Mouse (Mus musculus) lung, embryonic 15.5 days (tissue): ENCODE measurements at regions not wholly inside any gene's neighbourhood (a gene's known extent, or its start where the extent isn't known, plus 50 kb on each side); places are given as distances from the start of the nearest gene placed in this dataset.

ENCODE experiments used
- ATAC-seq: fragments of 200-750 bp; cut with Nextera tagmentation; 2 replicates; pipeline ENCODE4 v1.8.0; 2017; ENCODE audit warnings: moderate number of reproducible peaks, borderline replicate concordance; ENCODE audit not compliant: low FRiP score, low TSS enrichment; ENCODE audit errors: extremely low read depth
- H3K27ac ChIP-seq: fragments of 300-500 bp; sonication (generic); 2 replicates; pipeline ENCODE4 v1.5.1; 2015; ENCODE audit warnings: moderate library complexity, mild to moderate bottlenecking, inconsistent platforms
- H3K27me3 ChIP-seq: fragments of 300-500 bp; sonication (generic); 2 replicates; pipeline ENCODE4 v1.6.1; 2015; ENCODE audit warnings: inconsistent platforms
- H3K36me3 ChIP-seq: fragments of 300-500 bp; sonication (generic); 2 replicates; pipeline ENCODE4 v1.6.1; 2015; ENCODE audit warnings: inconsistent platforms
- H3K4me1 ChIP-seq: fragments of 300-500 bp; sonication (generic); 2 replicates; pipeline ENCODE4 v1.6.1; 2015; ENCODE audit warnings: inconsistent platforms
- H3K4me2 ChIP-seq: fragments of 300-500 bp; sonication (generic); 2 replicates; pipeline ENCODE4 v1.6.1; 2015; ENCODE audit warnings: inconsistent platforms, mild to moderate bottlenecking, moderate library complexity
- H3K4me3 ChIP-seq: fragments of 300-500 bp; sonication (generic); 2 replicates; pipeline ENCODE4 v1.5.1; 2015; ENCODE audit warnings: mild to moderate bottlenecking, inconsistent platforms
- H3K9ac ChIP-seq: fragments of 300-500 bp; sonication (generic); 2 replicates; pipeline ENCODE4 v1.6.1; 2015; ENCODE audit warnings: inconsistent platforms
- H3K9me3 ChIP-seq: fragments of 300-500 bp; sonication (generic); 2 replicates; pipeline ENCODE4 v1.6.1; 2016; ENCODE audit warnings: inconsistent platforms
- WGBS: fragments of 180-500 bp; shearing (Covaris S2); methylation state at CpG from one replicate; pipeline ENCODE4 v1.1.7; 2015; 5-methylcytosine and 5-hydroxymethylcytosine counted together

DNA sequence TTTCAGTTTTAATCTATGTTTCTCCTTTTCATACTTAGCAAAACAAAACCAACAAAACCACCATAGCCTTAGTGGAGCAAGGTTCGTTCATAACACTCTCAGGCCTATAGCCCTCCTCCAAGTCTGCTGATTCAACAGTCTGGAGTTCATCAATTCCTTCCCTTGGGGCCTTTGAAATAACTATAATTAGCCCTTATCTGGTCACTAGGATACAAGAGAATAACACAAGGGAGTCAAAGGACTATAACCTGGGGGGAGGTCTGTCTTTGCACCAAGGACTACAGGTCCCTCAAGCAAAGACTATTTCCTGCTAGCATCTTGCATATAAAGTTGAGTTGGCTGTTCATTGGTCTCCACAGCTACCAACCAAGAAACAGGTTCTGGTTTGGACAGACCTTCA, 129.5 kb upstream of the Hes1 start:
- H3K9me3 ChIP-seq = no peaks in the 10 kb centered on the region

DNA sequence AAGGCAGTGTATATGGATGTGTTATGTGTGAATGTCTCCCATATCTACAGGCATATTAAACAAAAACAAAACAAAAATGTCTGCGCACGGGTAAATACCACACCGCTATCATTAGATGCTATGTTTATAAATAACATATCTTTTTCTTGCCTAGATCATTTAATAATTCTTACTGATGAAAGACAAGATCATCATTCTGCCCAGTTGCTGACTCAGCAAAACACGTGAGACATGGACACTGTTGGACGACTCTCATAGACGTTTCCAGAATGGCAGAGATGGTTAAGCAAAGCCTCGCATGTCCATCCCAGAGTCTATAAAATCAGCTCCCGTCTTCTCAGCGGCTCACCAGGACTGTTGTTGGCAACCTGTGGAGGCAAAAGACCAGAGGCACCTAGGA, 125.5 kb upstream of the Hes1 start:
- Histone ChIP-seq H3K4me1 (peaks cover 6% of the 10 kb centered on the region; the same call in 1 of the 2 replicates), H3K4me3 (no peak overlapping the region), H3K27ac (no peak overlapping the region), H3K9ac (no peak overlapping the region), H3K4me2 (no peak overlapping the region), H3K27me3 (no peaks in the 10 kb centered on the region), H3K36me3 (no peaks in the 10 kb centered on the region), H3K9me3 (no peaks in the 10 kb centered on the region)
- WGBS = 85% methylated on average over 9 of the region's 9 CpGs
- ATAC-seq = no peak

More for the DNA sequence above, 129.5 kb upstream of the Hes1 start:
- Histone ChIP-seq H3K4me1 (no peaks in the 10 kb centered on the region), H3K9ac (no peak overlapping the region), H3K4me3 (no peak overlapping the region), H3K4me2 (no peak overlapping the region), H3K27ac (no peak overlapping the region), H3K27me3 (no peaks in the 10 kb centered on the region), H3K36me3 (no peaks in the 10 kb centered on the region)
- no peak for ATAC-seq
- 67% methylated on average over 1 of the region's 1 CpGs for WGBS

DNA sequence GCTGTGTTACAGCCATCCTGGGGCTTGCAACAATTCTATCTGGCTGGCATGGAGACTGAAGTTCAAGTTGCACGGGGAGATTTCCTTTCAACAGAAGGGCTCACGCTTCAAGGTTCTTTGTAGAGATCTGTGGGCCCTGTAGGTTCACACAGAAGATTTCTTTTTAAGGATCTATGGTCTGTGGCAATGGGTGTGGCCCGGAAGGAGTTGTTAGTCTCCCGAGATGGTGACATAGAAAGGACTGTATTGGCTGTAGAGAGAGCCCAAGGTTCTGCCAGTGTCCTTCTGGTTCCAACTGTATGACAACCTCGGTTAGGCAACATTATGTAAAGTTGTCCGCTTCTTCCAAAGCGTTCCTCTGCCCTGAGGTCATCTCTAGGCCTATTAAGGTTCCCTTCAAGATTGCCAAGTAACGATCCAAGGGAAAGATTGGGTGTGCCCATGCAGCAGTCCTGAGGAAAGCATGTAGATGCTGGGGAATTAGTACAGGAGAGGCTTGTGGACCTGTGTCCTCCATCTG, 124.8 kb upstream of the Hes1 start:
- 90% methylated on average over 8 of the region's 8 CpGs for WGBS
- no peak overlapping the region for H3K4me2 ChIP-seq
- no peaks in the 10 kb centered on the region for H3K36me3 ChIP-seq
- H3K9ac ChIP-seq = no peak overlapping the region
- ATAC-seq = no peak
- no peak overlapping the region for H3K27ac ChIP-seq
- no peaks in the 10 kb centered on the region for H3K27me3 ChIP-seq
- H3K4me3 ChIP-seq = no peak overlapping the region
- peaks cover 13% of the 10 kb centered on the region for H3K4me1 ChIP-seq
- no peaks in the 10 kb centered on the region for H3K9me3 ChIP-seq

DNA sequence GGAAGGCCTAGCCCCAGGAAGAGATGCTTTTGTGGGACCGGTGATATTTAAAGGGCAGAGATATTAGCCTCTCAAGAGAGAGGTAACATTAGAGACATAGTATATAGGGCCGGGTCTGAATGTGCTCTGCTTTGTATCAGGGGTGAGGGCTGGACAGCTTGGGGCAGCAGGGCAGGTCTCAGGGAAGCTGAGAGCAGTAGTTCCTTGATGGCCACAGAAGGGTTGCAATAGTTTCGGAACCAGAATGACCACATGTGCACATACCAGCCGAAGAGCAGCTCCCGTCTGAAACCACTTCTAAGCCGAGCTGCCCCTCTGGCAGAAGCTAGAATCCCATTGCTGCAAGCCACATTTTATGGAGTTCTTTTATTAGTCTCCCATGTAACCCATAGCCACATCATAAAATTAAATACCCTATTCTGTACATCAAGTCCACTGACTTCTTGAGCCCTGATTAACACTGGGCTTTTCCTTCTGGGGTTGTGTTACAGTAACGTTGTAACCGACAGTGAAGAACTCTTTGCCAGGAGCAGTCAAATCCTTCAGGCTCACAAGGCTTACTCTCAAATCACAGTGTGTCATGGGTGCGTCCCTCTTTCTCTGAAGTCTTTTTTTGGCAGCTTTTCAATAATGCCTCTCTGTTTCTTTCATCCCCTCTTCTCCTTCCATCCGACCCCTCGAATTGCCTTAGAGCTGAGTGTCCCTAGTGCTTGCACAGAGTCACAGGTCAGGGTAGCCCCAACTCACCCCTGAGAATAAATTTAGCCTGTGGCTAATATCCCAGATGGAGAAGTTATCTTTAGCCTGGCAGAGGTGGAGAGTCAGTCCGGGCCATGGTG, 124.1 kb upstream of the Hes1 start:
- peaks cover 20% of the 10 kb centered on the region for H3K4me1 ChIP-seq
- no peak overlapping the region for H3K4me3 ChIP-seq
- H3K27ac ChIP-seq = no peak overlapping the region
- H3K4me2 ChIP-seq = no peak overlapping the region
- no peak overlapping the region for H3K9ac ChIP-seq
- H3K36me3 ChIP-seq = no peaks in the 10 kb centered on the region
- no peaks in the 10 kb centered on the region for H3K27me3 ChIP-seq
- 58% methylated on average over 12 of the region's 12 CpGs for WGBS
- no peak for ATAC-seq
- no peaks in the 10 kb centered on the region for H3K9me3 ChIP-seq

DNA sequence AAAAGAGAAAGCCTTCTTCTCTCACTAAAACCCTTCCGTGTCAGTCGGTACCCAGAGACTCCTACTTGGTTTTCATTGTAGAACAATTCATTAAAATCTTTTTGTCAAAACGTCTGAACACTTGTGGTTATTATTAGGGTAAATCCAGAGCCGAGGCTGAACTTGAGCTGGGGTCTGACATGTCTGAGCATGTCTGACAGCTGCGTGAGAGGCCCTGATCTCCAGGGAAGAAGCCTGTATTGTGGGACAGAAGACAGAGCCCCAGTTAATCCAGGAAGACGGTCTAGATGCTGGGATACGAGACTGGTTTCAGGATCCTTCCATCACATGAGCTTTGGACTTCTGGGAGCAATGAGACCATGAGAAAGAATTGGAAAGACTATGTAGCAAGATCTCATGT, 122.1 kb upstream of the Hes1 start:
- 69% methylated on average over 7 of the region's 7 CpGs for WGBS

DNA sequence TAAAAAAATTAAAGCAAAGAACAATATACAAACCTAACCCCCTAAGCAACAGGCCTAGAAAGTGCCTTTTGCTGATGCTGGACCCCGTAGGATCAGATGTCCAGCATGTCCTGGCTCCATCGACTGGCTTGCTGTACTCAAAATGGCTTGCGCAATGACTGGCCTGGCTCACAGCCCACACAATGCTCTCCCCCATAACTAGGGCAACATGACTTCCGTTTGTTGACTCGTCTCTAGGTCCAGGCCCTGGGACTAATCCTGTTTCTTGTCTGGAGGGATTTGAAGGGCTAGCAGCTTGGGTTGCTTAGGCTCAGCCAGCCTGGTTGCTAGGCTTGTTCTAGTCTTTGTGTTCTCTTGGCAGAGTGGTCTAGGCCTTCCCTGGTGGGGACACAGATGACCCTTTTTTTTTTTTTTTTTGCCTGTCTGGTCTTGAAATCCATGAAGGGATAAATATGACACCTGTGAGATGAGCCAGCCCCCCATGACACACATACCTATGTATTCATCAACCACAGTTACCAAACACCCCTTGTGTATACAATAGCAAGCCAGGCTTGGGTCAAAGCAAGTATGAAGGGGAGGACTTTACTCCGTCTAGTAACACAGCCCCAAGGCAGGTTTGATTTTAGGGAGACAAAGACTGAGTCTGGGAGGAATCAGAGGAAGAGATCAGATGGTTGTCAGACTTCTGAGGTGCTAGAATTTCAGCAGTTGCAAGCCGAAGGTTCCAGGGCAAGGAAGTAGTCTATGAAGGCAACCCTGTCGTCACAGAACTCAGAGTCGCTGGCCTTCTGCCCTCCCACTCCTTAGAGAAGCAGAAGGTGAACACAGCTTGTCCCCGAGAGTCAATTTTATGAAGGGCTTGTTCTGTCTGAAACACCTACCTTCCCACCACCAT, 120.0 kb upstream of the Hes1 start:
- Histone ChIP-seq H3K27ac (peak overlapping the region; percentile 2; the same call in 1 of the 2 replicates), H3K4me3 (no peak overlapping the region), H3K9me3 (no peaks in the 10 kb centered on the region), H3K4me1 (peaks cover 48% of the 10 kb centered on the region), H3K4me2 (no peak overlapping the region), H3K36me3 (no peaks in the 10 kb centered on the region), H3K27me3 (no peaks in the 10 kb centered on the region), H3K9ac (no peak overlapping the region)
- peak; percentile 47; the same call in 1 of the 2 replicates for ATAC-seq
- WGBS = 64% methylated on average over 10 of the region's 10 CpGs

More for the DNA sequence above, 122.1 kb upstream of the Hes1 start:
- H3K36me3 ChIP-seq = no peaks in the 10 kb centered on the region
- no peak overlapping the region for H3K4me2 ChIP-seq
- H3K9me3 ChIP-seq = no peaks in the 10 kb centered on the region
- peaks cover 39% of the 10 kb centered on the region for H3K4me1 ChIP-seq
- no peak overlapping the region for H3K27ac ChIP-seq
- no peak overlapping the region for H3K9ac ChIP-seq
- H3K27me3 ChIP-seq = no peaks in the 10 kb centered on the region
- ATAC-seq = no peak
- no peak overlapping the region for H3K4me3 ChIP-seq

DNA sequence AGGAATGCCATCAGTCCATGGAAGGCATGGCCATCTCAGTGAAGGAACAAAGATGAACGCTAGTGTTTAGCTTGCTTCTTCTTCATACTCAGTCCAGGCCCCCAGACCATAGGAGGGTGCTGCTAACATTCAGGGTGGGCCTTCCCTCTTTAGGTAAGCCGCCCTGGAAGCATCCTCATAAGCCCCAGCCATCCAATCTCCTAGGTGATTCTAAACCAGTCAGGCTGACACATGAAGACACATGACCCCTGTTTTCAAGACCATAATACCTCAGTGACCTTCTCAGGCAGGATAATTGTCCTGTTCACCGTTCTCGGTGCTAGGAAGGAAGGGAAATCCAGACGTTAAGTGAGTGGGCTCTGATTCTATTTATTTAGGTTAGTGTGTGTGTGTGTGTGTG, 119.2 kb upstream of the Hes1 start:
- Histone ChIP-seq H3K4me2 (no peak overlapping the region), H3K4me3 (no peak overlapping the region), H3K9me3 (no peaks in the 10 kb centered on the region), H3K4me1 (peaks cover 48% of the 10 kb centered on the region), H3K9ac (no peak overlapping the region), H3K27me3 (no peaks in the 10 kb centered on the region), H3K27ac (peak overlapping the region; percentile 96), H3K36me3 (no peaks in the 10 kb centered on the region)
- 67% methylated on average over 5 of the region's 5 CpGs for WGBS
- ATAC-seq = no peak

DNA sequence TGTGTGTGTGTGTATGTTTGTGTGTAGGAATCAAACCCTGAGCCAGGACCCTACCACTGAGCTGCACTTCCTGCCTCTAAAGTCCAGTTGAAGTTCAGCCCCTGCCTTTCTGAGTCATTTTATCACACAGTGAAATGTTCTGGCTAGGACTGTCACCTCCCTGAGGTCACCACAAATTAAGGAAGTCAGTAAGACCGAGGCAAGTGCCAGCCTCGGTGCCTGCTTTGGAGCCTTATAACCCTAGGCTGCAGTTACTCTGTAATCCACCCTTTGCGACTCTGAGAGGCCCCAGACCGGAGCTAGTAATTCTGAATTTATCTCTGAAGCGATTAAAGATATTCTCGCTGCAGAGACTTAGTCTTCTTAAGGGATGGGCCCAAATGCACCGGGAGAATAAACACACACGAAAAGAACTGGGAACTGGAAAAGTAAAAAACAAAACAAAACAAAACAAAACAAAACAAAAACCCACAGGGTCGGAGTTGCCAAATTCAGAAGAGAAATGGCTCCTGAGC, 118.8 kb upstream of the Hes1 start:
- H3K4me2 ChIP-seq = peak overlapping the region; percentile 75
- ATAC-seq = no peak

DNA sequence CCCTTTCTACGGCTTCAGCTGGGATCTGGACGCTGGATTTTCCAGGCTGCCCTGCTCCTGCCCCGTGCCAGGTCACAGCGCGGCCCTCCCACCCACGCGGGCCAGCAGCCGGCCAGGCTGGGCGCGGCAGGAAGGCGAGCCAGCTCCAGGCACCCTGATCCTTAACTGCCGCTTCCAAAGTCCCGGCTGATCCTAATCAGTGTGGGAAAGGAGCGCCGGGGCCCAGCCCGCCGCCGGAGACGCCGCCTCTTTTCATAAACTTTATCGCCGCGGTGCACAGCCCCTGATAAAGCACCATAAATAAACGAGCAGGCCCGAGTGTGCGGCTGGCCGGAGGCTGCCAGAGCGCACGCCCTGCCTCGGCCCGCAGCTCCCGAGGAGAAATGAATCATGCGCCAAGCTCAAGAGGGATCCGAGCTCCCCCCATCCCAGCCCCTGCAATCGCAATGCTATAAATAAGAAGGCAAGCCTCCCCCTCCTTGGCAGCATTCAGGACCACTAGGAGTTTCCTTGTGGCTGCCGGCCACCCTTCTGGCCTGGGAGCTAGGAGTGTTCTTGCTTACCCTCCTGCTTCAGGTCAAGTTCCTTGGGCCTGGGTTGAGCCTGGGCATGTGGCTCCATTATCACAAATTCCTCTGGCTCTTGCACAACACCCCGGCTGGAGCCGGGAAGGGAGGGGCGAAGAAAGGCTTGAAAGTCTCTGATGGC, 118.1 kb upstream of the Hes1 start:
- Histone ChIP-seq H3K9ac (peak overlapping the region; percentile 43), H3K36me3 (no peaks in the 10 kb centered on the region), H3K9me3 (no peaks in the 10 kb centered on the region), H3K27me3 (no peaks in the 10 kb centered on the region), H3K4me3 (peak overlapping the region; percentile 36), H3K27ac (peak overlapping the region; percentile 96), H3K4me1 (peaks cover 43% of the 10 kb centered on the region), H3K4me2 (peak overlapping the region; percentile 75)
- WGBS = 2% methylated on average over 39 of the region's 39 CpGs
- peak; percentile 88 for ATAC-seq

More for the DNA sequence above, 118.8 kb upstream of the Hes1 start:
- H3K27ac ChIP-seq = peak overlapping the region; percentile 96
- H3K36me3 ChIP-seq = no peaks in the 10 kb centered on the region
- 6% methylated on average over 9 of the region's 9 CpGs for WGBS
- H3K9ac ChIP-seq = peak overlapping the region; percentile 43
- no peaks in the 10 kb centered on the region for H3K27me3 ChIP-seq
- H3K4me3 ChIP-seq = peak overlapping the region; percentile 36
- H3K4me1 ChIP-seq = peaks cover 46% of the 10 kb centered on the region
- H3K9me3 ChIP-seq = no peaks in the 10 kb centered on the region

DNA sequence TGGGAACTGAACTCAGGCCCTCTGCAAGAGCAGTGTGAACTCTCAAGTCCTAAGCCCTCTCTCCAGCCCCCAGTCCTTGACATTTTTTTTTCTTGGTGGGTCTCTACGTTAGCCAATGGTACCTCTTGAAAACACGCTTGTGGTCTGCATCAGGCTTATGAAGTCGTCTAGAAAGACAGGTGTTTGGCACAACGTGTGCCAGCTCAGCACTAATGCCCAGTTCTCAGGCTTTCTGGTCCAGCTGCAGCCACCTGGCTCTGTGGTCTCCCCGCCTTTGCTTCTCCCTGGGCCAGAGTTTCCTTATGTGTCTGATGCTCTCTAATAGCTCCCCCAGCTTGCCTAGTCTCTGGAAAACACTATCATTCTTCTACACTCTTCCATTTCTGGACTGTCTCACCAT, 117.2 kb upstream of the Hes1 start:
- H3K27me3 ChIP-seq = no peaks in the 10 kb centered on the region
- H3K4me1 ChIP-seq = peaks cover 43% of the 10 kb centered on the region
- H3K27ac ChIP-seq = peak overlapping the region; percentile 96
- H3K4me2 ChIP-seq = no peak overlapping the region
- no peak for ATAC-seq
- H3K4me3 ChIP-seq = no peak overlapping the region
- H3K9me3 ChIP-seq = no peaks in the 10 kb centered on the region
- no peak overlapping the region for H3K9ac ChIP-seq
- no peaks in the 10 kb centered on the region for H3K36me3 ChIP-seq
- WGBS = 76% methylated on average over 5 of the region's 5 CpGs

DNA sequence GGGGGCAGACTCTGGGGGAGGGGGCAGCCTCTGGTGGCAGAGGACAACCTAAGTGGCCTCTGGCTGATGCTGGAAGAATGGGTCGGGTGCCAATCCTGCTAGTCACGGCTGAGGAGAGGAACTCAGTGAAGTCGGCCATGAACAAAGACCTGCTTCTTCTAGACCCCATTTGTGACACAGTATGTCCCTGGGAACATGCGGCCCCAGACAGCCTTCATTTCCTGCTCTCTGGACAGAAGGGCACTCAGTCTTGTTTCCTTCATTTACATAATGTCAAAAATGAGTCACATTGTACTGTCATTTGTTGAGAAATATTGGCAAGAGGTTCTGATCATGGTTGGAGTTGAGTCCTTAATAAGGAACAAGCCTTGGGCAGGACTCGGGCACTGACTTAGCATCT, 116.5 kb upstream of the Hes1 start:
- Histone ChIP-seq H3K27ac (no peak overlapping the region), H3K27me3 (no peaks in the 10 kb centered on the region)
- ATAC-seq = no peak

More for the DNA sequence above, 116.5 kb upstream of the Hes1 start:
- H3K4me1 ChIP-seq = peaks cover 43% of the 10 kb centered on the region
- no peaks in the 10 kb centered on the region for H3K9me3 ChIP-seq
- 65% methylated on average over 5 of the region's 5 CpGs for WGBS
- no peak overlapping the region for H3K4me3 ChIP-seq
- no peak overlapping the region for H3K9ac ChIP-seq
- H3K36me3 ChIP-seq = no peaks in the 10 kb centered on the region
- H3K4me2 ChIP-seq = no peak overlapping the region
